9 mouse cellular contexts compared by ENCODE assay signal in genomic region chr2:180228592-180228991, GRCm38 (mm10). TPM values are rescaled to one million over a fixed set of nuclear protein-coding genes. Genes with fewer than 3 reads are reported as not detected.
DNase-seq lines count a peak whose midpoint lies in the region; ATAC-seq and TF ChIP-seq lines count a peak whose summit lies in the region.
"Had no signal": no experiment of that assay in that cellular context is flagged by ENCODE, and none has a peak within 500 bp of the region (broad histone marks: within the 10 kb centered on the region; RNA-seq: fewer than 3 reads in every experiment).

No protein-coding gene starts in this region.

- H3K4me1 ChIP-seq in forebrain, embryonic 13.5 days: peaks cover 35% of the 10 kb centered on the region
- H3K4me1 ChIP-seq in forebrain, embryonic 11.5 days (replicated peaks; ENCODE audit: control insufficient read depth, insufficient read depth, low read length): peaks cover 15% of the 10 kb centered on the region; the same call in 1 of the 2 replicates
- H3K4me1 ChIP-seq in embryonic fibroblast, embryonic 13.5 days (ENCODE audit: control insufficient read depth, insufficient read depth, low read length): peaks cover 11% of the 10 kb centered on the region; the same call in 1 of the 2 replicates

- 0 out of 2 replicates have a peak overlapping the region, but pooled peaks have one; percentile 37 for H3K9ac ChIP-seq in forebrain, embryonic 13.5 days
- H3K9ac ChIP-seq in forebrain, embryonic 11.5 days (ENCODE audit: low read length): no peak overlapping the region
- H3K9ac ChIP-seq: liver, embryonic 15.5 days had no signal

- no peak for TF ChIP-seq POLR2A in embryonic fibroblast, embryonic 13.5 days (IDR thresholded peaks at IDR 0.05; ENCODE audit: low read depth, low read length)

- H3K27me3 ChIP-seq in forebrain, embryonic 13.5 days: peaks cover 32% of the 10 kb centered on the region
- H3K27me3 ChIP-seq in forebrain, embryonic 11.5 days (ENCODE audit: control insufficient read depth, insufficient read depth, low read length): peaks cover 5% of the 10 kb centered on the region

- H3K36me3 ChIP-seq in forebrain, embryonic 13.5 days (ENCODE audit: poor library complexity, severe bottlenecking): no peaks in the 10 kb centered on the region
- H3K36me3 ChIP-seq in forebrain, embryonic 11.5 days (ENCODE audit: control insufficient read depth, insufficient read depth, low read length): no peaks in the 10 kb centered on the region
- H3K36me3 ChIP-seq: liver, embryonic 15.5 days had no signal

- no peak overlapping the region for H3K4me3 ChIP-seq in forebrain, embryonic 13.5 days
- H3K4me3 ChIP-seq in forebrain, embryonic 11.5 days (ENCODE audit: low read depth, low read length): no peak overlapping the region
- H3K4me3 ChIP-seq in embryonic fibroblast, embryonic 13.5 days (ENCODE audit: insufficient read depth, low read length): no peak overlapping the region
- H3K4me3 ChIP-seq: liver, embryonic 15.5 days had no signal

- H3K9me3 ChIP-seq in forebrain, embryonic 13.5 days (replicated peaks): no peaks in the 10 kb centered on the region
- no peaks in the 10 kb centered on the region for H3K9me3 ChIP-seq in forebrain, embryonic 11.5 days (ENCODE audit: control insufficient read depth, low read length)
- H3K9me3 ChIP-seq: liver, embryonic 15.5 days had no signal

- no peak for ATAC-seq in forebrain, embryonic 13.5 days
- no peak for ATAC-seq in forebrain, embryonic 11.5 days (replicated peaks; ENCODE audit: low FRiP score)

- no peak overlapping the region for H3K4me2 ChIP-seq in forebrain, embryonic 13.5 days
- no peak overlapping the region for H3K4me2 ChIP-seq in forebrain, embryonic 11.5 days (ENCODE audit: low read depth, low read length, severe bottlenecking)
- H3K4me2 ChIP-seq: liver, embryonic 15.5 days had no signal

- no peak overlapping the region for H3K27ac ChIP-seq in forebrain, embryonic 13.5 days
- no peak overlapping the region for H3K27ac ChIP-seq in forebrain, embryonic 11.5 days (ENCODE audit: low read depth, low read length)
- H3K27ac ChIP-seq in embryonic fibroblast, embryonic 13.5 days (ENCODE audit: insufficient read depth, low read length): peak overlapping the region; percentile 46; the same call in 1 of the 2 replicates
- H3K27ac ChIP-seq: liver, embryonic 15.5 days had no signal

- 70% methylated on average over 7 of the region's 7 CpGs for WGBS in forebrain, embryonic 13.5 days
- 74% methylated on average over 7 of the region's 7 CpGs for WGBS in forebrain, embryonic 11.5 days

- TF ChIP-seq CTCF in embryonic fibroblast, embryonic 13.5 days (IDR thresholded peaks at IDR 0.05; ENCODE audit: borderline replicate concordance, insufficient read depth, low read length): no peak

- no peak for DNase-seq in forebrain, embryonic 11.5 days (ENCODE audit: low spot score)
- peak; percentile 74 for DNase-seq in kidney, adult 9 months
- peak; percentile 74 for DNase-seq in lung, postnatal 36 days
- DNase-seq in ovary, postnatal 36 days (ENCODE audit: low spot score): no peak
- DNase-seq in natural killer cell, adult 2 months (ENCODE audit: low spot score in 2 of 2): no peak
- DNase-seq in right cerebral cortex, adult 18-20 months: no peak

RNA-seq across cellular contexts. Expression of gene Lama5, which starts 2.9 kb away (rescaled TPM):
- 3.4 and 5.0 TPM in 2 replicates for polyA plus RNA-seq in forebrain, embryonic 13.5 days (2015; fragmentation: Nextera tagmentation; extraction: Ambion mirVana)
- 5.9 and 7.8 TPM in 2 replicates for polyA plus RNA-seq in forebrain, embryonic 11.5 days (2014; fragmentation: Nextera tagmentation; extraction: Ambion mirVana)
- 31.0 and 51.1 TPM in 2 replicates for polyA plus RNA-seq in embryonic fibroblast, embryonic 13.5 days (2011; ENCODE audit: insufficient read length, low read depth, missing spikeins)

RNA-seq across cellular contexts. Expression of gene Rps21, which starts 28.6 kb away (rescaled TPM):
- polyA plus RNA-seq in forebrain, embryonic 13.5 days (2015; fragmentation: Nextera tagmentation; extraction: Ambion mirVana): 483 and 550 TPM in 2 replicates
- 423 and 468 TPM in 2 replicates for polyA plus RNA-seq in forebrain, embryonic 11.5 days (2014; fragmentation: Nextera tagmentation; extraction: Ambion mirVana)
- 1,138 and 1,342 TPM in 2 replicates for polyA plus RNA-seq in embryonic fibroblast, embryonic 13.5 days (2011; ENCODE audit: insufficient read length, low read depth, missing spikeins)

RNA-seq across cellular contexts. Expression of gene Cables2, which starts 44.7 kb away (rescaled TPM):
- 11.0 and 12.7 TPM in 2 replicates for polyA plus RNA-seq in forebrain, embryonic 13.5 days (2015; fragmentation: Nextera tagmentation; extraction: Ambion mirVana)
- 16.8 and 18.7 TPM in 2 replicates for polyA plus RNA-seq in forebrain, embryonic 11.5 days (2014; fragmentation: Nextera tagmentation; extraction: Ambion mirVana)
- 12.5 and 13.4 TPM in 2 replicates for polyA plus RNA-seq in embryonic fibroblast, embryonic 13.5 days (2011; ENCODE audit: insufficient read length, low read depth, missing spikeins)

RNA-seq across cellular contexts. Expression of gene Adrm1, which starts 57.3 kb away (rescaled TPM):
- polyA plus RNA-seq in forebrain, embryonic 13.5 days (2015; fragmentation: Nextera tagmentation; extraction: Ambion mirVana): 211 and 220 TPM in 2 replicates
- 200 and 207 TPM in 2 replicates for polyA plus RNA-seq in forebrain, embryonic 11.5 days (2014; fragmentation: Nextera tagmentation; extraction: Ambion mirVana)
- polyA plus RNA-seq in embryonic fibroblast, embryonic 13.5 days (2011; ENCODE audit: insufficient read length, low read depth, missing spikeins): 44.5 and 53.3 TPM in 2 replicates

Comparison
In these comparisons a context has a peak if more than half of its experiments do, and no peak if none do; other contexts are left out.
1. DNase-seq: peak in kidney, adult 9 months (single experiment) and lung, postnatal 36 days (single experiment); none in forebrain, embryonic 11.5 days (single experiment), ovary, postnatal 36 days (single experiment), natural killer cell, adult 2 months (0 of 2) and right cerebral cortex, adult 18-20 months (single experiment).